Mouse (Mus musculus) lung, postnatal 36 days (tissue): ENCODE data around the gene St6galnac3.

Source experiments
- DNase-seq: peaks from one replicate; pipeline ENCODE4 v3.0.0; 2022; ENCODE audit warnings: mixed read lengths

The St6galnac3 gene

GRCm38 (mm10) chr3:153580136-153580535, 144.8 kb downstream of the St6galnac3 start:
- no peak for DNase-seq

DNA sequence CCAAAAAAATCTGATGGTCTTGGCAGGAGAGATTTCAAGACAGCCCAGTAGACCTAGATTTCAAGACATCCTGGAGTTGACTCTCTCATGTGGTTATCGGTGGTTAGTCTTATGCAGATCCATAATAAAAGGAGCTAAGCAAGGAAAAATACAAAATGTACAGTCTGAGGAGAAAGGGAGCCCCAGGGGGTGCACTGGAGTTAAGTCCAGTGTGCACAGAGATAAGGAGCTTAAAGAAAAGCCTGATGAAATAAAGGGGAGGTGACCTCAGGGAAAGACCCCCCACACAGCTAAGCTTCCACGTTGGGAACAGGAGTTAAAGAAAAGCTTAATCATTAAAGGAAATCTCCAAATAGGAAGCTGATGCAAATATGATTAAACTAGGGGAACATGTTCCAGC, 147.7 kb downstream of the St6galnac3 start:
- DNase-seq: no peak

- no peak for DNase-seq
Measured at GRCm38 (mm10) chr3:153571152-153571551, 153.8 kb downstream of the St6galnac3 start.

- no peak for DNase-seq
Measured at GRCm38 (mm10) chr3:153568815-153569214, 156.2 kb downstream of the St6galnac3 start.

GRCm38 (mm10) chr3:153567913-153568312, 157.1 kb downstream of the St6galnac3 start:
- DNase-seq: no peak

DNA sequence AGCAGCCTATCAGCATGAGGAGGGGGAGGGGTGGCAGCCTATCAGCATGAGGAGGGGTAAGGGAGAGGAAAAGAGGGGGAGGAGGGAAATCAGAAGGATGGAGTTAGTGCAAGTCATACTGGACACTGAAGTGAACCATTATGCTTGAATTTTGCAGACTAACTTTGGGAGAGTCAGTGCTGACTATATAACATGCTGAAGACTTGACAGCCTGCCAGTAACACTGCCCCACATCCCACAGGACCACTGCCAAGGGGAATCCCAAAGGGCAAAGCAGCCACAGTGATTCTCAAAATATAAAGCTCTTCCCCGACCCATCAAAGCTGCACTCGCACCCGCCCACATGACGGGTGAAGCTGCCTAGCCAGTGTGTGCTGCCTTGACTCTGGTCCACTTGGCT, 157.5 kb downstream of the St6galnac3 start:
- DNase-seq: peak; percentile 23

DNA sequence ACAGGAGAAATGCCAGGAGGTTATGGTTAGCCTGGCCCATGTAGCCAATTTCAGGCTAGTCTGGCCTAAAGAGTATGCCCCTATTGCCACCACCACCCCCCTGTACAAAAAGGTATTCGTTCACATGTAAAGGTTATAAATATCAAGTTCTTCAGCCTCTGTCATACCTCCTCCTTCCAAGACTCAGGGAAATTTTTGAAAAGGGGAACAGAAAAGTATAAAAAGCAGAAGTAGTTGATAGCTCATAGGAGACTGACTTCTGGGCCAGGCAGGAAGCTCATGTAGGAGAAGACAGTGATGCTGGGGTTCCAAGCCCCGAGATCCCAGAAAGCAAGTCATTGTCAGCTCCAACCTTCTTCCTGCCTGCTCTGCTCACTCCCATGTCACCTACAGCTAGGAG, 158.9 kb downstream of the St6galnac3 start:
- no peak for DNase-seq

GRCm38 (mm10) chr3:153560897-153561296, 164.1 kb downstream of the St6galnac3 start:
- no peak for DNase-seq

GRCm38 (mm10) chr3:153559586-153559985, 165.4 kb downstream of the St6galnac3 start:
- no peak for DNase-seq

GRCm38 (mm10) chr3:153556621-153557020, 168.4 kb downstream of the St6galnac3 start:
- DNase-seq: peak; percentile 15

DNA sequence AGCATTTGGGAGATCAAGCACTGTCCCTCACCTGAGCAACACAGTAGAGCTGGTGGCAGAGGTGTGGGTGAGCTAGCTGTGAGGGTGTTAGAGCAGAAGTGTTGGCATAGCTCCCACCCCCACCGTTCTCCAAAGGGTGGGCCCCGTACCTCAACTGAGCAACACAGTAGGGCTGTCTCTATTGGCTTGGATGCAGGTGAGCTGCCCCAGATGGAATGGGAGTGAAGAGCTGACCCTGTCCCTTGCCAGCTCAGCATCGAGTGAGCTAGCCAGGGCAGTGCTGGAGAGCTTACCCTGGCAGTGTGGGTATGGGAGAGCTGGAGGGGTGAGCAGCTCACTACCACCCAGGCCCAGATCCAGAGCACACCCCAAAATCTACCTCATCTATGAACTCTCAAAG, 171.3 kb downstream of the St6galnac3 start:
- no peak for DNase-seq

DNA sequence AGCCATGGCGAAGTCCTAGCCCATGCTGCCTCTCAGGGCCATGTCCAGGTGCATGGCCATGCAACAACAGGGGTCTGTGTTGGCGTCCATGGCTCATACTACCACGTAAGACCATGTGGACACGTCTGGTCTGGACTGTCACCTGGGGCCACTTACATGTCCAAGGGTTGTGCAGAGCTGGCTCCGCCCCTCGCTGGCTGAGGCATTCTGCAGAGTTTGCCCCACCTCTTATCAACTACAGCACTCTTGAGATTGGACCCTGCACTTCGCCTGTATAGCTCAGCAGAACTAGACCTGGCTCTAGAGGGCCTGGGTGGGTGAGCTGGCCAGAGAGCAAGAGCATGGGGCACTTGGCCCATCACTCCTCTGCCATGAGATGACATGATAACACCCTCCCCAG, 171.7 kb downstream of the St6galnac3 start:
- no peak for DNase-seq

DNA sequence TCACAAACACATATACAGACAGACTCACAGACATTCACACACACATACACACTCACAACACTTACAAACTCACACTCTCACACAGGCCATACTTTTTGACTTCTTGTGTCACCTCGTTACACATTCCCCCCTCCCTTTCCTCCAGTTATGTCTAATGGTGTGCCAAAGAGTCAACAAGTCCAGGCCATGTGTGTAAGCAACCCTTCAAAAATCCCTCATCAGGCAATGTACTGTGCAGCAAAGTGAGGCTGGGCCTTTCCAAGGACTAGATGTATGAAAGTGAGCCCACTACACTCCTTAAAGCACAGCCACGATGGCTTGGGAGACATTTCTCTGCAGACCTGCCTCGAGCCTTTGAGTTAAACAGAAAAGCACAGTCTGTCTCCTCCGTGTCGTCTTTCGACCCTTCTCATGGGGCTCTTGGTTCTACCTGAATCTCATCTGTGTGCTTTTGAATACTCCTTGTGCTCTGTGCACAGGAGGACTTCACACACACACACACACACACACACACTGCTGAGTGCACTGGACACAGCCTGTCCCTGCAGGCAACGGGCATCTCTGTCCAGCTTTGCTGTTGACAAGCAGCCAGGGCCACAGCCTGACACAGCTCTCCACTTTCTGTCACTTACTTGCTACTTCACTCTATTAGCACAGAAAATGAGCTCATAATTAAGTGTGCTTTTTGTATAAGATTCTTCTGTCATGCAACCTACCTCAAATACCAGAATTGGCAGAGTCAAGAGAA, 177.9 kb downstream of the St6galnac3 start:
- no peak for DNase-seq

DNA sequence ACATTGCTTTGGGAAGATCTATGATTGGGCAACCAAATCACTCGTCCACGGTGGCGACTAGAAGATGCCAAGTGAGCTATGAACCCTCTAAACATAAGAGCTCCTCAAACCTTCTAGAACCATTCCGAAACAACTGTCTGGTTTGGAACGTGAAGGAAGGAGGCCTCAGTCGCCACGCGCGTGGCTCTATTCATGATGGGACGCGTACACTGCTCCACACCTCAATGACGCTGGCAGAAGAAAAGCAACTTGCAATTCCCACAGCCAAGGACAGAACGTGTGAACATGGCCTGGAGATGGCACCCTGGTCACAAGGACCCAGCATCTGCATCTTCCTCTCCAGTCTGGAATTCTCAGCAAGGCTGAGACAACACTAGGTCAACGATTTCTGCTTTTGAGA, 185.1 kb downstream of the St6galnac3 start:
- DNase-seq: no peak

- DNase-seq: no peak
Measured at GRCm38 (mm10) chr3:153538396-153538795, 186.6 kb downstream of the St6galnac3 start.

DNA sequence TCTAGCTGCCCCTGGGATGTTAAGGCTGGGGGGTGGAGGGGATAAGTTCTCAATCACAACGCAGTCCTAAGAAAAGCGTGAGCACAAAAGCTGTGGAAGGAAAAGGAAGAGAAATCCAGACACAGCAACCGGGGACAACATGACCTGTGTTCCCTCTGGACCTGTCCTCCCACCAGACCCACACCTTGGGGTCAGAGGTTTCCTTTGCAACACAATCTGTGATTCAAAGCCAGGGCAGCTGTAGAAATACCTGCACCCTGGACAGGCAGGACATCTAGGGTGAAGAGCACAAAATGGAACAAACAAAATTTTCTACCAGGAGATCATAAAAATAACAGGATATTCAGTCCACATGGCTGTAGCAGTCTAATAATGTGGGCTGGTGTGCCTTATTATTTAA, 187.5 kb downstream of the St6galnac3 start:
- DNase-seq: no peak

GRCm38 (mm10) chr3:153536260-153536659, 188.7 kb downstream of the St6galnac3 start:
- no peak for DNase-seq

DNA sequence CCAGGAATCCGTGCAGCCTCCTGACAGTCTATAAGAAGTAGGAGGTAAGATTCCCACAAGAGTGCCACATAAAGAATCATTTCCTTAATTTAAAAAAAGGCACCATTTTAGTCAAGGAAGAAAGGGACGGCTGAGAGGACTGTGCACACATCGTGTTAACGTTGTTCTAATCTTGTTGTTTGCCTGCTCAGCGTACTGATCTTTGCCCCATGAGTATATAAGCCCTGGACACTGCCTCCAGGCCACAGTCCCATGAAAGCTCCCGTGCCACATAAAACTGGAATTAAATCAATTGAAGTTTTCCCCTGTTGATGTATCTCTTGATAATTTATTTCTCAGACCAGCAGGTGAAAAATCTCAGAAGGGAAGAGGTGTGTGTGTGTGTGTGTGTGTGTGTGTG, 195.8 kb downstream of the St6galnac3 start:
- no peak for DNase-seq

- no peak for DNase-seq
Measured at GRCm38 (mm10) chr3:153525151-153525768, 199.7 kb downstream of the St6galnac3 start.

GRCm38 (mm10) chr3:153516848-153517247, 208.1 kb downstream of the St6galnac3 start:
- no peak for DNase-seq

DNA sequence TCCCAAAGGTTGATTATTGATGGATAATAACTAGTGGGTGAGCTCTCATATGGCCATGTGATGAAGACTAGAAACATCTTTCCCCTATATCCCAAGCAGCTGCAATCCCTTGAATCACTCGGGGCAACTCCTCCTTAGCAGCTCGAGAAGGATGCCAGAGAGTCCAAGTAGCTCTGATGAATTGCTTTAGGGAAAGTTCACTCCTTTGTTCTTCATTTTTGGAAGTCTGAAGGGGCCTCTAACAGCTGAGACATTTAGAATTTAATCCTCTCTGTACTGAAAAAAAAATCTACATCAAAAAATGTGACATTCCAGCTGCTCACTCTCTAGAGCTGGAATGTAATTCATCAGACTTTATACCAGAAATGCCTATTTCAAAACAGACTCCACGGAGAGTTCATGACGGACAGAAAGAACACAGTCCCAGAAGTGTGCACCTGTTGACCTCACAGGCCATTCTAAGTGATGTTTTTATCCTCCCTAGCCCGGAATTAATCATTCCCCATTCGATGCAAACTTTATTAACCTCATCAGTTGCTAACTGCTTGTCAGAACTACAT, 211.4 kb downstream of the St6galnac3 start:
- no peak for DNase-seq

GRCm38 (mm10) chr3:153512545-153512944, 212.4 kb downstream of the St6galnac3 start:
- DNase-seq: no peak

DNA sequence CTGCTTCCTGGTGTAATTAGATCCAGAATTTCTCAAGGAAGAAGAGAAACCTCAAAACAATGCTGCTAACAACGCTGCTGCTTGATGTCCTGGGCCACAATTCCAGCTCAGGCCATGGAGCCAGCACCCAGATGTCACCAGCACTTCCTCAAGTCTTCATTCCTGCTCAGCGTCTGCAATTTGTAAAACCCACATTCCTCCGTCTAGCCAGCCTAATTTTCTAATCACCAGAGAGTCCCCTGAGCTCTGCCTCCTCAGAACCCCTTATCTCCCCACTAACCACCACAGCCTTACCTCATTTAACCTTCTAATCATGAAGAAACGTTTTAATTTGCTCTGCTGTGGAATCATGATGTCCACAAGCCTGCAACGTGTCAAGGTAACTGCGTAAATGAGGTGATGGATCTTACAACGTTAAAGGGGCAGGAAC, 213.8 kb downstream of the St6galnac3 start:
- peak; percentile 21 for DNase-seq

GRCm38 (mm10) chr3:153510048-153510630, 214.8 kb downstream of the St6galnac3 start:
- DNase-seq: no peak
